Mouse (Mus musculus) small intestine, adult 2 months (tissue): ENCODE measurements around the gene Phpt1.

Source experiments
- CTCF ChIP-seq: fragments of 200-500 bp; IDR thresholded peaks from 2 replicates; pipeline ENCODE4 v1.5.1; 2012; ENCODE audit warnings: low read depth, mild to moderate bottlenecking, control low read depth, inconsistent platforms, low read length, moderate library complexity, mixed read lengths; ENCODE audit not compliant: insufficient replicate concordance, insufficient read length; ENCODE audit errors: extremely low read depth
- POLR2A ChIP-seq: fragments of 200-500 bp; IDR thresholded peaks from 2 replicates; pipeline ENCODE4 v1.6.1; 2012; ENCODE audit warnings: low read depth, mild to moderate bottlenecking, control low read depth, inconsistent platforms, low read length, moderate library complexity

DNA sequence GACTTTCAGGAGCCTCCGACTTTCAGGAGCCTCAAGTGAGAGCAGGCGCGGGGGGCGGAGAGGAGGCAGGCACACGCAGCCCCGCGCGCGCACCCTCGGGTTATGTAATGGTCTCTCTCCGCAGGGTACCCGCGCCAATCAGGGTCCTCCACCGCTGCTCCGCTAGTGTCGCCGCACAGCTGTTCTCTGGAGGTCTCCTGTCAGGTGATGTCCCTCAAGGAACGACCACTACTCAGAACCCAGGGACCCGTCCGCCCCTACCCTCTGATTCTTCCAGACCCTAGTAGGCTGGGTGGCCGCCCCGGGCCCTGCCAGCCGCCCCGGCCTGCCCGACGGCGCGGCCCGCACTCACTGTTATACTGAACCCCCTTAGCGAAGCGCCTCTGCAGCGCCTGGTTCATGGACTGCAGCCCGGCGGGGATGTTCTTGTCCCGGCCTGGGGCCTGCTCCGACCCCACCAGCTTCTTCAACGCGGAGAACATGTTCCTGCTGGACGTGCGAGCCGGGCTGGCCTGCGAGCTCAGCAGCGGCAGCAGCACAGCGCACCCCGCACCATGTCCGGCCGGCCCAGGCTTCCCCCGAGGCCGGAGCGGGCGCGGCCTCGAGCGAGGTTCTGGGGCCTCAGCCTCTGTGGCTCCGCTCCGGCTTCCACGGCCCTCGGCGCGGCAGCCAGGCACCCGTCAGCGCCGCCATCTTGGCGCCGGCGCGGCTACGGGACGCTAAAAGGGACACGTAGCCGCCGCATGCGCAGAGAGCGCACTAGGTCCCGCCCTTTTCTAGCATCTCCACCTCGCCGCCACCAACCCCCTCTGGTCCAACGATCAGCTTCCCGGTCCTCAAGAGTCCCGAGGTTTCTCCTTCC, 33.0 kb upstream of the Phpt1 start, which contains the start of gene Rabl6:
- TF ChIP-seq POLR2A (peak; percentile 77), CTCF (no peak)
